Mouse (Mus musculus) small intestine, adult 2 months (tissue): Measurements from ENCODE around the gene Arpc1a.

Source experiments
- CTCF ChIP-seq: fragments of 200-500 bp; IDR thresholded peaks from 2 replicates; pipeline ENCODE4 v1.5.1; 2012; ENCODE audit warnings: low read depth, mild to moderate bottlenecking, control low read depth, inconsistent platforms, low read length, moderate library complexity, mixed read lengths; ENCODE audit not compliant: insufficient replicate concordance, insufficient read length; ENCODE audit errors: extremely low read depth
- POLR2A ChIP-seq: fragments of 200-500 bp; IDR thresholded peaks from 2 replicates; pipeline ENCODE4 v1.6.1; 2012; ENCODE audit warnings: low read depth, mild to moderate bottlenecking, control low read depth, inconsistent platforms, low read length, moderate library complexity

- TF ChIP-seq POLR2A: no peak
- no peak for TF ChIP-seq CTCF
Observed at GRCm38 (mm10) chr5:145140611-145141010, 57.0 kb downstream of the Arpc1a start.
